Mouse (Mus musculus) left cerebral cortex, adult 18-20 months (tissue): ENCODE measurements around the gene Trappc6b. TPM values are rescaled to one million over a fixed set of nuclear protein-coding genes. Genes with fewer than 3 reads are reported as not detected.

ENCODE experiments used
- total RNA-seq, 2 experiments: library from RNA; stranded (reverse); gene quantifications; 2 replicates each; pipeline ENCODE4 v1.2.3; 2021

Gene Trappc6b
- total RNA-seq, 2 experiments from 2014 or later = 121 to 135 TPM

Other genes with a start within 250 kb of the Trappc6b start
- 100 to 1,000 TPM; 102 to 108 TPM for gene Sec23a, start 49.5 kb downstream of the Trappc6b start, total RNA-seq
- 1 to 10 TPM; 6.6 to 7.6 TPM for gene Gemin2, start 48.1 kb downstream of the Trappc6b start, total RNA-seq
- gene Pnn, start 5.4 kb upstream of the Trappc6b start, total RNA-seq = 10 to 100 TPM; 54.6 to 64.6 TPM
- gene Mia2, start 34.3 kb upstream of the Trappc6b start, total RNA-seq = 10 to 100 TPM; 38.5 to 44.4 TPM
- 10 to 100 TPM; 74.9 to 91.7 TPM for gene Fbxo33, start 158.3 kb upstream of the Trappc6b start, total RNA-seq